Mouse (Mus musculus) liver, embryonic 14.5 days (tissue): ENCODE results near the gene Mpzl2.

ENCODE experiments used
- CTCF ChIP-seq: IDR thresholded peaks from 2 replicates; pipeline ENCODE4 v1.5.1; 2016; ENCODE audit warnings: antibody characterized with exemption, low read depth, control low read depth
- EP300 ChIP-seq: IDR thresholded peaks from 2 replicates; pipeline ENCODE4 v1.6.1; 2016; ENCODE audit warnings: antibody characterized with exemption, low read depth

DNA sequence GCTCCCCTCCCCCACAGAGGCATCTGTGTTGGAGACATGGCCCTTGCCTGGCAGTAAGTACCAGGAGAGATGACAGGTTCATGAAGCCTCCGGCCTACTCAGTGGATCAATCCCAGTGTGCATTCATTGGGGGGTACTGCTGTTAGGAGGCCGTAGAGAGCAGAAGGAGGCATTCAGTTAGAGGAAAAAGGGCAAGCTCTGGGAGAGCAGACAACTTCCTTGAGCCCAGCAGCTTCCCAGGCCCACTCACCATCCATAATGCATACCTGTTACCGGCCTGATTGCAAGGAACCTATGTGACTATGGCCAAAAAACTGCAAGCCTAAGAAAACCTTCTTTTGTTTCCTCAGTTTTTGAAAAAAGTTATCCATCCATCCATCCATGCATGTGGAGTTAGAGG lies 5.1 kb upstream of the Mpzl2 start:
- no peak for TF ChIP-seq CTCF
- TF ChIP-seq EP300, result no peak
